Mouse (Mus musculus): ENCODE measurements at regions not wholly inside any gene's neighbourhood (a gene's known extent, or its start where the extent isn't known, plus 50 kb on each side); places are given as distances from the start of the nearest gene placed in this dataset.
"Not testable (repeated sequence)": the region's sequence is repeated elsewhere in the genome, so short reads cannot be mapped to it uniquely, and the experiment has no call there.

DNA sequence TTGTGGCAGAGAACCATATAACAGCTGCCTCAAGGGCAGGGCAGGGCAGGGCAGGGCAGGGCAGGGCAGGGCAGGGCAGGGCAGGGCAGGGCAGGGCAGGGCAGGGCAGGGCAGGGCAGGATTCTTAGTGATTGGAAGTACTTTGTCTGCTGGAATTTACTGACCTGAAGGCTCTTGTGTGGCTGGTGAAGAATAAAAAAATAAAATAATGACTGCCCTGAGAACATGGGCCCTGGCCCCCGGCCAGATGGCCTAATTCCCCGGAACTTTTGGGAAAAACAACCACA, 169.3 kb downstream of the Qk start:
- in situ Hi-C loops (cut with MboI; ENCODE audit: low pct_ligation_motif_present, low pct_unique_long_range_greater_than_20kb, low sequenced_read_pairs); H3K4me3 ChIP-seq (replicated peaks in 1 of 3; ENCODE audit: low read depth in 2 of 3, low read length in 2 of 3, poor library complexity in 1 of 3); dilution Hi-C loops (cut with MboI; ENCODE audit: extremely low pct_ligation_motif_present, extremely low pct_unique_long_range_greater_than_20kb, low sequenced_read_pairs): not testable (repeated sequence)

DNA sequence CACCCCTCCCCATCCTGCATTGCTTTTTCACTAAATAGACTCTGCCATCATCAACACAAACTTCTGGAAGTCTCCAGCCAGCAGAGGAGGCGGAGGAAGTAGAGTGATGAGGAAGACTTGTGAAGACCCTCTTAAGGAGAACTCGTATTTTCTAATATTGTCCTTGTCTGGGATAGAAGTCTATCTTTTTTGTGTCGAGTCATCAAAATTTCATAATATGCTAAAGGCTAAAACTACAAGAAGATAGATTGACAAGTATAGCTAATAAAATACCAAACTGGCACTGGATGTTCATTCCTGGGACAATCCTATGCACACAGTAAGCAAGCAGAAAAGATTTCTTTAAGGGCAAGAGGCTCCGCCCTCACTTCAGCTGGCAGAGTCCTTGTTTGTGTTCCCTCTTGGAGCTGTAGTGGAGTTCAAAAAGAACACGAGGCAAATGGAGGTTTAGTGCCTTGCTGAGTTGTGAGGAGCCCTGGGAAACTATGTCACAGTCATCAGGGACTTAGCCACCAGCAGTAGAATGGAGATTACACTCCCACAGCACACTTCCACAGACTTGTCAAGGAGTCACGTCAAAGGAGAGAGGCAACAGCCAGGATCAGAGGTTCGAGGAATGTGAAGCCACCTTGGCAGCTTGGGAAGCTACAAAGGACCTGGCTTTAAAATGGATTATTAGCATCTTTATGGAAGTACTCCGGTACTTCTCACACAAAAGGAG, 169.8 kb downstream of the Qk start:
- no peak for DNase-seq (ENCODE audit: extremely low read depth)
- no peak overlapping the region for H3K27ac ChIP-seq (ENCODE audit: insufficient read depth, low read depth)
- no peaks in the 10 kb centered on the region for H3K4me1 ChIP-seq (ENCODE audit: control insufficient read depth in 1 of 2, insufficient read depth in 2 of 2)
- H3K4me3 ChIP-seq (replicated peaks in 1 of 3; ENCODE audit: low read depth in 2 of 3, low read length in 2 of 3, poor library complexity in 1 of 3) = no peak overlapping the region
- TF ChIP-seq TBP (conservative IDR thresholded peaks at IDR 0.05; ENCODE audit: low read depth, low read length) (no peak), ZKSCAN1 (IDR thresholded peaks at IDR 0.05; ENCODE audit: borderline replicate concordance, low read depth, low read length) (no peak), MAFK (IDR thresholded peaks at IDR 0.05; ENCODE audit: insufficient replicate concordance, low read length) (peak; percentile 82)
- no peaks in the 10 kb centered on the region for H3K27me3 ChIP-seq (replicated peaks)
- dilution Hi-C loops (cut with MboI; ENCODE audit: extremely low pct_ligation_motif_present, extremely low pct_unique_long_range_greater_than_20kb, low sequenced_read_pairs) = no loop called here
- H3K36me3 ChIP-seq (replicated peaks in 1 of 2; ENCODE audit: control insufficient read depth in 1 of 2, insufficient read depth in 1 of 2, low read length in 1 of 2) = no peaks in the 10 kb centered on the region
- in situ Hi-C loops (cut with MboI; ENCODE audit: low pct_ligation_motif_present, low pct_unique_long_range_greater_than_20kb, low sequenced_read_pairs) = no loop called here
- no peak overlapping the region for H3K9ac ChIP-seq (ENCODE audit: insufficient read depth, low read depth)
- no peak overlapping the region for H3K4me2 ChIP-seq (ENCODE audit: insufficient read depth, low read depth, poor library complexity, severe bottlenecking)
- no peaks in the 10 kb centered on the region for H3K9me3 ChIP-seq (replicated peaks; ENCODE audit: low read length)
- no peaks in the 10 kb centered on the region for H3K79me2 ChIP-seq (replicated peaks; ENCODE audit: control insufficient read depth, extremely low read depth, insufficient read depth, poor library complexity, severe bottlenecking)

More for the DNA sequence above, 169.3 kb downstream of the Qk start:
- H3K27ac ChIP-seq (ENCODE audit: insufficient read depth, low read depth); H3K79me2 ChIP-seq (replicated peaks; ENCODE audit: control insufficient read depth, extremely low read depth, insufficient read depth, poor library complexity, severe bottlenecking); H3K27me3 ChIP-seq (replicated peaks); DNase-seq (ENCODE audit: extremely low read depth); H3K36me3 ChIP-seq (replicated peaks in 1 of 2; ENCODE audit: control insufficient read depth in 1 of 2, insufficient read depth in 1 of 2, low read length in 1 of 2); H3K9me3 ChIP-seq (replicated peaks; ENCODE audit: low read length); H3K4me1 ChIP-seq (ENCODE audit: control insufficient read depth in 1 of 2, insufficient read depth in 2 of 2); H3K4me2 ChIP-seq (ENCODE audit: insufficient read depth, low read depth, poor library complexity, severe bottlenecking); H3K9ac ChIP-seq (ENCODE audit: insufficient read depth, low read depth): not testable (repeated sequence)

- no peak for TF ChIP-seq ZKSCAN1 (IDR thresholded peaks at IDR 0.05; ENCODE audit: borderline replicate concordance, low read depth, low read length)
- no peak for TF ChIP-seq JUND (conservative IDR thresholded peaks at IDR 0.05; ENCODE audit: low read depth, low read length)
- no peak for TF ChIP-seq E2F4 (IDR thresholded peaks at IDR 0.05; ENCODE audit: insufficient replicate concordance, low read depth, low read length)
- no peak for TF ChIP-seq CHD2 (IDR thresholded peaks at IDR 0.05; ENCODE audit: low read length)
- TF ChIP-seq KAT2A (IDR thresholded peaks at IDR 0.05; ENCODE audit: insufficient replicate concordance, low read length) = no peak
- TF ChIP-seq RAD21 (IDR thresholded peaks at IDR 0.05; ENCODE audit: low read depth, low read length) = no peak
- no peak for TF ChIP-seq MXI1 (IDR thresholded peaks at IDR 0.05; ENCODE audit: low read depth, low read length)
- no peak for TF ChIP-seq POLR2A (IDR thresholded peaks at IDR 0.05; ENCODE audit: low read depth, low read length)
- TF ChIP-seq PAX5 (IDR thresholded peaks at IDR 0.05; ENCODE audit: low read length) = no peak
- no peak for TF ChIP-seq ZMIZ1 (IDR thresholded peaks at IDR 0.05; ENCODE audit: low read depth, low read length)
- TF ChIP-seq IRF4 (IDR thresholded peaks at IDR 0.05; ENCODE audit: low read depth, low read length) = no peak
- no peak for TF ChIP-seq MEF2A (IDR thresholded peaks at IDR 0.05; ENCODE audit: borderline replicate concordance, low read depth, low read length)
- no peak for TF ChIP-seq MYC (IDR thresholded peaks at IDR 0.05; ENCODE audit: low read depth, low read length)
- no peak for TF ChIP-seq USF2 (conservative IDR thresholded peaks at IDR 0.05; ENCODE audit: low read depth, low read length)
- DNase-seq (ENCODE audit: extremely low read depth) = no peak
- H3K9ac ChIP-seq (ENCODE audit: insufficient read depth, low read depth) = no peak overlapping the region
- dilution Hi-C loops (cut with MboI; ENCODE audit: extremely low pct_ligation_motif_present, extremely low pct_unique_long_range_greater_than_20kb, low sequenced_read_pairs) = no loop called here
- no peak overlapping the region for H3K4me3 ChIP-seq (replicated peaks in 1 of 3; ENCODE audit: low read depth in 2 of 3, low read length in 2 of 3, poor library complexity in 1 of 3)
- no peak overlapping the region for H3K4me2 ChIP-seq (ENCODE audit: insufficient read depth, low read depth, poor library complexity, severe bottlenecking)
- no peaks in the 10 kb centered on the region for H3K27me3 ChIP-seq (replicated peaks)
- H3K79me2 ChIP-seq (replicated peaks; ENCODE audit: control insufficient read depth, extremely low read depth, insufficient read depth, poor library complexity, severe bottlenecking) = no peaks in the 10 kb centered on the region
- no peak overlapping the region for H3K27ac ChIP-seq (ENCODE audit: insufficient read depth, low read depth)
- in situ Hi-C loops (cut with MboI; ENCODE audit: low pct_ligation_motif_present, low pct_unique_long_range_greater_than_20kb, low sequenced_read_pairs) = no loop called here
- no peaks in the 10 kb centered on the region for H3K9me3 ChIP-seq (replicated peaks; ENCODE audit: low read length)
- no peaks in the 10 kb centered on the region for H3K36me3 ChIP-seq (replicated peaks in 1 of 2; ENCODE audit: control insufficient read depth in 1 of 2, insufficient read depth in 1 of 2, low read length in 1 of 2)
- no peaks in the 10 kb centered on the region for H3K4me1 ChIP-seq (ENCODE audit: control insufficient read depth in 1 of 2, insufficient read depth in 2 of 2)
Observed at GRCm38 (mm10) chr17:10147106-10147505, 172.5 kb downstream of the Qk start.
